Mouse (Mus musculus): ENCODE measurements around the gene Selenoo. TPM values are rescaled to one million over a fixed set of nuclear protein-coding genes. Genes with fewer than 3 reads are reported as not detected.
A peak's percentile ranks its signal among the peaks of the same experiment; 100 is the strongest.

Selenoo gene
- total RNA-seq, 2 experiments from 2014 or later, result 30.7 to 35.0 TPM

DNA sequence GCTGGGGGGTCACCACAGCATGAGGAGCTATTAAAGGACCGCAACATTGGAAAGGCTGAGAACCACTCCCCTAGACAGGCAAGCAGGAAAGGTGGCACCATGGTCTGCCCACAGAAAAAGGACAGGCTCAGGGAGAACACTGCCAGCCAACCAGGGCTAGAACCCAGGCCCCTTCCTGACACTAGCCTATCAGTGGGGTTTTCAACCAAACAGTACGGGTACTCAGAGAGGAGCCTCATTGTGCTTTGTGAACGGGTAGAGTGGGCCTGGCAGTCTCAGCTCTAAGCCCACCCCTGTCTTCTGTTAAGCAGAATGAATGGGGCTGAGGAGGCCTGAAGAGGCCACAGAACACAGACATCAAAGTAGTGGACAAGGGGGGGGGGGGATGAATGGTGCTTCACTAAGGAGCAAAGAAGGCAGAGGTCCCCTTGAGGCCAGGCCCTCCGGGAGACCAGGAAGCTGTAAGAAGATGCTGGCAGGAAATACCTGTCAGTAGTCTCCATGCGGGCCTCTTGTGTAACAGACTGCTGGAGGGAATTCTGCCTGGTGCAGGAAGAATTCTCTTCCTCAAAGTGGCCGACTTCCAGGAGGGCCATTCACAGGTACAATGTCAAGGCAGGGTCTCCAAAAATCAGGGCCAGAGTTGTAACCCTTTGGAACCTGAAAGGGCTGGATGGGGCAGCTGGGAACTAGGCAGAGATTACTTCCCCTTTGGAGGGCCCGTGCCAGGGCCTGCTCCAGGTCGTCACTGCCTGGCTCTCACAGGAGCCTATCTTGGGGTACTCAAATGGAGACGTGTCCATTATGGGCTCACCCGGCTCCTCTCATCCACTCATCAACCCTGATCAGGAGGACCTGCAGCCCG, 14.0 kb upstream of the Selenoo start, which contains the start of gene Trabd:
Gene Trabd (plus strand): TSS at position 512 of the 865 bp plus-strand sequence.
- DNase-seq (ENCODE audit: low spot score in 2 of 2), result no peak

DNA sequence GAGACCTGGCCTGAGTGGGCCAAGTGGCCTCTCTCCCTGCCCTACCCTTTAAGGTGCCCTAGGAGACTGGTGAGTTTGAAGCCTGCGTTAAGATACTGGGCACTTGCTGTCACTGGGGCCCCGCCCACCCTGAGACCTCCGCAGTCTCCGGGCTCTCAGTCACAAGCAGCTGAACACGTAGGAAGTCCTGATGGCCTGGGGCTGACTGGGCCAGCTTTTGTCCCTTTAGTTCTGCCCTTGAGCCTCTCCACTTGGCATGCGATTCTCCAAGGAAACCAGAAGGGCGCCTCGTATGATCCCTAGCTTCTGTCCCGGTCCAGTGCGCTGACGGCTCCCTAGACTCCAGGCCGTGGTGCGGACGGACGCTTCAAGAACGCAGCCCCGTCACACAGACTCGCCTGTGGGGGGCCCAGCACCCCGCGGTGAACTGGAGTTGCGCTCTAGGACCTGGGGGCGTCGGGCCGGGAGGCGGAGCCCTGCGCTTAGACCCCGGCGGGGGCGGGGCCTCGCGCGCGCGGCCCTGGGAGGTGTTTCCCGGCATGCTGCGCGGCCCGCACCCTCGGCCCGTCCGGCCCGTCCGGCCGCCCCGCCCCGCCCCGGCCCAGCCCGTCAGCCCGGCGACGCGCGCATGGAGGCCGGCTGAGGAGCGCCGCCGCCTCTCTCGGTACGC, 13.3 kb upstream of the Selenoo start:
- DNase-seq (ENCODE audit: low spot score in 2 of 2), result peak; percentile 81 to 84

GRCm38 (mm10) chr15:89076156-89076731, 12.6 kb upstream of the Selenoo start:
- DNase-seq (ENCODE audit: low spot score in 2 of 2), result peak in 1 of 2 experiments; percentile 35

- DNase-seq (ENCODE audit: low spot score in 2 of 2), result no peak
Observed at GRCm38 (mm10) chr15:89078208-89078836, 10.6 kb upstream of the Selenoo start.

DNA sequence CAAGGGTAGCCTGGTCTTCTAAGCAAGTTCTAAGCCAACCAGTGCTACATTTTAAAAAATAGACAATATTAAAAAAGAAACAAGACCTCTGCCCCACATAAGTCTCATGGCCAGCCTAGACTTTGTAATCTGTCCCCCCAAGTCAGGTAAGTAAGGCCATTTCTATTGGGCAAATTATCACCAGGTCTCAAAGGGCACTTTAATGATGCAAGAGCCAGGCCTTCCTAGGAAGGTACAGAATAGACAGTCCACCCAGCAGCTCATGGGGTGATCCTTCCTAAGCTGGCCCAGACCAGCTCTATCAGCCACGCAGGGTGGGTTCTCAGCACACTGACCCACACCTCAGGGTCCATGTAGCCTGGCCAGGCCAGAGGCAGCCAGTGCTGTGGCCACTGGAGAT, 5.0 kb upstream of the Selenoo start:
- no peak for DNase-seq (ENCODE audit: low spot score in 2 of 2)

- DNase-seq (ENCODE audit: low spot score in 2 of 2), result no peak
Observed at GRCm38 (mm10) chr15:89084826-89085225, 4.1 kb upstream of the Selenoo start.

DNA sequence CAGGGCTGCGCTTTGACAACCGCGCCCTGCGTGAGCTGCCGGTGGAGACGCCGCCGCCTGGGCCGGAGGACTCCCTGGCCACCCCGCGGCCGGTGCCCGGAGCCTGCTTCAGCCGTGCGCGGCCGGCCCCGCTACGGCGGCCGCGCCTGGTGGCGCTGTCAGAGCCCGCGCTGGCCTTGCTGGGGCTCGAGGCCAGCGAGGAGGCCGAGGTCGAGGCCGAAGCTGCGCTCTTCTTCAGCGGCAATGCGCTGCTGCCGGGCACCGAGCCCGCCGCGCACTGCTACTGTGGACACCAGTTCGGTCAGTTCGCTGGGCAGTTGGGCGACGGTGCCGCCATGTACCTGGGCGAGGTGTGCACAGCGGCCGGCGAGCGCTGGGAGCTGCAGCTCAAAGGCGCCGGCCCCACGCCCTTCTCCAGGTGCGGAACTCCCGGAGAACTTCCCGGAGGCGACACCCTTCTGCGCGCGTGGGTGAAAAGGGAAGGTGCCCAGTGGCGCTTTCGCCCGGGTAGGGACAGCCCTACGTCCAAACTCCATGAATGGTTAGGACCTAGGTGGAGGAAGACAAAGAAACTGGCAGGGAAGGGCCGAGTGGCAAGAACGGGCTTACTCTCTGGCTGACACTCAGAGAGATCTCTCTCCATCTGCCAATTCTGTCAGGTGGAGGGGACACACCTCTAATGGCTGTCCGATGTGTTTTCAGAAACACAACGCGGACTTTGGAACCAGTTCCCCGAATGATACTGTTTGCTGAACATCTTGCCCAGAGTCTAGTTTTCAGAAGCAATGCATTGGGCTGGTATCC, 566 bp downstream of the Selenoo start:
- peak in 1 of 2 experiments; percentile 39 for DNase-seq (ENCODE audit: low spot score in 2 of 2)

DNA sequence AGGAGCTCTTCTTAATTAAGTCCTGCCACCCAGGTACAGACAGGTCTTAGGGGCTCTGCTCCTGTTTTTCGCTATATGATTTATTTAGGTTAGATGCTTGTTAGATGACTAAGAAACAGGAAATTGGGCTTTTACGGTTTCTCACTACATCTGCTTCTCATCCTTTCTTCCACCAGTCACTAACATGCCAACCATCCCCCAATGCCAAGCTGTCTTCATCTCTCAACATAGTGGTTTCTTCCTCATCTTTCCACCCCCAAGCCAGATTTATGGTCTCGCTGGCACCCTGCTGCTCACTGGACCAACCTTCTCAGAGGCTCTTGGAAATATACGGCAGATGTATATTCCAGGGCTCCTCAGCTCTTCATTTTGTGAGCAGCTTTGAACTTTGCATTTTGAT, 1.8 kb downstream of the Selenoo start:
- no peak for DNase-seq (ENCODE audit: low spot score in 2 of 2)

- DNase-seq (ENCODE audit: low spot score in 2 of 2), result no peak
Observed at GRCm38 (mm10) chr15:89092181-89092580, 3.3 kb downstream of the Selenoo start.

DNA sequence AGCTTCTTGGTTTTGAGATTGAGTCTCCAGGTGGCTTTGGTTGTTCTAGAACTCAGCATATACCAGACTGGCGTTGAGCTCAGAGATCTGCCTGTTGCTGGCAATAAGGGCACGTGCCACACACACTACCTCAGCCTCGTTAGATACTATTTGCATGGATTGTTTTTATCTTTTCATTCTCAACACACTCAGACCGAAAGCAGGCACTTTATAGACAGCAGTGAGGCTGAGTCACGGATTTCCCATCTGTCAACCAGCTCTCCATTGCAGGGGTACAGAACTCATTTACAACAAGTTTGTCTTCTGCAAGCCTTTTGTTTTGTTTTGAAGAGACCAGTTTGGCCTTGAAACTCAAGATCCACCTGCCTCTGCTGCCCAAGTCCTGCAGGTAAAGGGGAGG, 8.6 kb downstream of the Selenoo start:
- no peak for DNase-seq (ENCODE audit: low spot score in 2 of 2)

DNA sequence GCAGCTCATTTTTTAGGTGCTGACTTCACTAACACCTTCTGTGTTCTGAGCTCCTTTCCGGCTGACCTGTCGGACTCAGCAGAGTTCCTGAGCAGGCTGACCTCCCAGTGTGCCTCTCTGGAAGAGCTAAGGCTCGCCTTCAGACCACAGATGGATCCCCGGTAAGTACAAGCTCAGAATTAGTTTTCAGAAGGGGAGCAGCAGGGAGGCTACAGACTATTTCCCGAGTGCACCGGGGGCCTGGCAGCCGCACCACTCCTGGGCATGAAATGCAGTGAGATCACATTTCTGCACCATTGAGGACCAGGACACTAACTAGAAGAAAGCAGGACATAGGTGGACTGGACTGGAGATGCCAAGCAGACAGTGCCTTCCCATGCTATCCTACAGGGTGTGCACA, 9.7 kb downstream of the Selenoo start:
- DNase-seq (ENCODE audit: low spot score in 2 of 2), result no peak

DNA sequence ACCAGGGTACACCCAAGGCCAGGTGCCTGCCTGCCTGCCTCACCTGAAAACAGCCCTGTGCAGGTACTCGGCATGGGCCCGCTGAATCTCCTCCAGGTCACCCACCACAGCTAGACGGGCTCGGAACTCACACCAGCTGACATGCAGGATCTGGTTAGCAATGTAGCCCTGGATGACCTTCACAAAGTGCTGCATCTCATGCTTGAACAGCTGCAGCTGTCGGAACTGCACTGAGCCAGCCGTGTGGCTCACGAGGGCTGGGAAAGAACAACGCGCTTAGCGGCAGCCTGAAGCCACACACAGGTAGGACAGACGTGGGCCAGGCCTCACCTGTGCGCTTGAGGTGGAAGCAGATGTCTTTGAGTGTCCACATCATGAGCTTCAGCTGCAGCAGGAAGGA, 11.9 kb downstream of the Selenoo start:
- no peak for DNase-seq (ENCODE audit: low spot score in 2 of 2)

DNA sequence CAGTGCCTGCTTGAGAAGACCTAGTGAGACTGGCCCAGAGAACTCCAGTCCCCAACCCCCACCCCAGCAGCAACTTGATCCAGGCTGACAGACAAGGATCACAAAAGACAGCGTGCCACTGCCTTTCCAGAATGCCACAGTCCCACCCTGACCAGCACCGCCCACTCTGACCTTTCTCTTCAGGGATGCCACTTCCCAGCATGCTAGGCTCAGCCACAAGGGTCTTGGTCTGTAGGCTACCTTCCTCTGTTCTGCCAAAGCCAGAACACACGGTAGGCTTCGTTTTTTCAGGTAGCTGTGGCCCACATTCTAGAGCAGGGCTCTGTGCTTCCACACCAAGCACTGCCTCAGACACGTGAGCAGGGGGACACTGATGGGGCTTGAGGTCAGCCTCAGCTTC, 13.8 kb downstream of the Selenoo start:
- DNase-seq (ENCODE audit: low spot score in 2 of 2), result no peak

DNA sequence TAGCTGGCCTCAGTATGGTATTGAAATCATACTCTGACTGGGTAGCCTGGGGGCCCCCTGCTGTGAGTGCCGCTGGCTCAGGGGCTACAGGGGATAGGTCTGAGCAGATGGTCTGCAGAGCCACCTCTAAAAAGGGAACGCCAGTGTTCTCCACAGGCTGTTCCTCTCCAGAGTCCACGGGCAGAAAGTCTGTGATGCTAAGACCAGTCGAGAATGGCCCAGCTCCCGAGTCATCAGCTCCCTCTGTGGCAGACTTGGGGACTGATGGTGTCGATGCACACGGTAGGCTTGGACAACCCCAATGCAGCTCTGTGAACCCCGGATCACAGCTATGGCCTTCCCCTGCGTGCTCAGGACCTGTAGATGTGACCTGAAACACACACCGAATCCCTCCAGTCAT, 15.0 kb downstream of the Selenoo start:
- DNase-seq (ENCODE audit: low spot score in 2 of 2), result no peak

DNA sequence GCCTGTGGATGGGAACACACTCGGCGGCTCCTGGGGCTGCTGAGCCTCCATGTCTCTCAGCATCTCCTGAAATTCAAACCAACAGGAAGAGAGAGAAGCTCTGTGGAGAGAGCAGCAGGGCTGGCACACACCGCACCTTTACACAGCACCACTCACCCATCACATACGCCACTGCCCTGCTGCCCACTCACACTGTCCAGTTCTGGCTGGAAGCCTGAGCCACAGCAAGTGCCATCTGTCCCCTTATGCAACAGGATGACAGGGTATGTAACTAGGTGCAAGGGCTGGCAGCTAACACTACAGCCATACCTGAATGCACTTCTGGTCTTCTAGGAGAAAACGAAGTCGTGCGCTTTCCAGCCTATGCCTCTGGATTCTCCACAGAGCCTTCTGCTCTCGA, 15.5 kb downstream of the Selenoo start:
- DNase-seq (ENCODE audit: low spot score in 2 of 2), result no peak

DNA sequence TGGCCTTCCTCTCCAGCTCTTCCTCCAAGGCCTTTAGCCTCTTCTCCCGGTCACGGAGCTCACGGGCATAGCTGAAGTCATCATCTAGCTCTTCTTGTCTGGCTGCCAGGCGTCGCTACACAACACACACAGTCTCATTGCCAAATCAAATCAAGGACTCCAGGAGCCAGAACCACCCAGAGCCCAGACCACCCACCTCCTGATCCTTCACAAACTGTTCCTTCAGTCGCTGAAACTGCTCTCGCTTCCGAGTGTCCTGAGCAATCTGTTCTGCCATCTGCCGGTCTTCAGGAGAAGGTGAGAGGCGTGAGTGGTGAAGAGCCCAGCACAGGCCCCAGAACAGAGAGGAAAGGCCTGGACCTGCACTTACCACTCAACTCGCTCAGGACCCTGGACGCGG, 17.2 kb downstream of the Selenoo start:
- DNase-seq (ENCODE audit: low spot score in 2 of 2), result no peak

DNA sequence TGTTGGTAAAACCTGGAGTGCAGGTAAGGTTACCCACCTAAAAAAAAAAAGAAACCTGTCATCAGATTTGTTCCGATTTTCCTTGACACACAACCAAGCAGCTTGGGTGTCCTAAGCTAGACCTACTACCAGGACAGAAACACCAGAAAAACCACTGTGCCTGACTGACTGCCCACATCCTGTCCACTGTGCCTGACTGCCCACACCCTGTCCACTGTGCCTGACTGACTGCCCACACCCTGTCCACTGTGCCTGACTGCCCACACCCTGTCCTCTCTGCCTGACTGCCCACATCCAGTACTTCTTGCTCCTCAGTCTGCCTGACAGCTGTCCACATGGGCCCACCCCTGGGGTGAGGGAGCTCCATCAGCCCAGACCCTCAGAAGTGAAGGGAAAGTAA, 18.1 kb downstream of the Selenoo start:
- no peak for DNase-seq (ENCODE audit: low spot score in 2 of 2)

- DNase-seq (ENCODE audit: low spot score in 2 of 2), result peak in 1 of 2 experiments; percentile 46
Observed at GRCm38 (mm10) chr15:89110147-89110546, 21.3 kb downstream of the Selenoo start.

DNA sequence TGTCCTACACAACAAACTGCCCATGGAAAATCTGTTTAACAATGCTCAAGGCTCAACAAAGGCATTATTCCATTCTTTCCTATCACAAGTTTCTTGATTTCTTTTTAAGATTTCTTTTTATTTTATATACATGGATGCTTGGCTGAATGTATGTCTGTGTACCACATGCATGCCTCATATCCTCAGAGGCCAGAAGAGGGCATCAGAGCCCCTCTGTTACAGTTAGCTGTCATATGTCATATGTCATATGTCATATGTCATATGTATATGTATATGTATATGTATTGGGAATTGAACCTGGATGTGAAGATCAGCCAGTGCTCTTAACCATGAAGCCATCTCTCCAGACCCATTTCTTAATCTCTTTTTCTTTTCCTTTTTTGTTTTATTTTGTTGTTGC, 29.1 kb downstream of the Selenoo start:
- DNase-seq (ENCODE audit: low spot score in 2 of 2), result no peak

- DNase-seq (ENCODE audit: low spot score in 2 of 2), result peak; percentile 92
Observed at GRCm38 (mm10) chr15:89122649-89123366, 33.9 kb downstream of the Selenoo start, which contains the start of gene Tubgcp6. Gene Tubgcp6, minus strand, starts transcription at chr15:89123112.

Measured in adrenal gland, postnatal 4 days (tissue).